Mouse (Mus musculus) heart, embryonic 15.5 days (tissue): ENCODE results near the gene Hdgfl1. TPM values are rescaled to one million over a fixed set of nuclear protein-coding genes. Genes with fewer than 3 reads are reported as not detected.

Experiments used
- ATAC-seq: fragments of 200-750 bp; cut with Nextera tagmentation; replicated peaks from 2 replicates; pipeline ENCODE4 v1.8.0; 2017; ENCODE audit warnings: low read depth, moderate TSS enrichment; ENCODE audit not compliant: insufficient number of reproducible peaks, insufficient read depth, low FRiP score
- H3K27ac ChIP-seq: fragments of 300-500 bp; sonication (generic); 2 replicates; pipeline ENCODE4 v1.5.1; 2015; ENCODE audit warnings: mild to moderate bottlenecking, inconsistent platforms
- H3K27me3 ChIP-seq: fragments of 300-500 bp; sonication (generic); 2 replicates; pipeline ENCODE4 v1.6.1; 2015; ENCODE audit warnings: inconsistent platforms
- H3K36me3 ChIP-seq: fragments of 300-500 bp; sonication (generic); 2 replicates; pipeline ENCODE4 v1.6.1; 2015; ENCODE audit warnings: mild to moderate bottlenecking, inconsistent platforms
- H3K4me1 ChIP-seq: fragments of 300-500 bp; sonication (generic); replicated peaks from 2 replicates; pipeline ENCODE4 v1.6.1; 2015; ENCODE audit warnings: inconsistent platforms
- H3K4me2 ChIP-seq: fragments of 300-500 bp; sonication (generic); 2 replicates; pipeline ENCODE4 v1.6.1; 2015; ENCODE audit warnings: inconsistent platforms, mild to moderate bottlenecking, moderate library complexity
- H3K4me3 ChIP-seq: fragments of 300-500 bp; sonication (generic); 2 replicates; pipeline ENCODE4 v1.5.1; 2015; ENCODE audit warnings: mild to moderate bottlenecking, inconsistent platforms
- H3K9ac ChIP-seq: fragments of 300-500 bp; sonication (generic); 2 replicates; pipeline ENCODE4 v1.6.1; 2015; ENCODE audit warnings: mild to moderate bottlenecking, inconsistent platforms
- H3K9me3 ChIP-seq: fragments of 300-500 bp; sonication (generic); replicated peaks from 2 replicates; pipeline ENCODE4 v1.6.1; 2016; ENCODE audit warnings: inconsistent platforms
- WGBS: fragments of 180-500 bp; shearing (Covaris S2); methylation state at CpG from one replicate; pipeline ENCODE4 v1.1.7; 2015; ENCODE audit warnings: mixed read lengths; 5-methylcytosine and 5-hydroxymethylcytosine counted together
- polyA plus RNA-seq: library from polyadenylated mRNA; unstranded; fragments of >200 nt; fragmentation: Nextera tagmentation; extraction: Ambion mirVana; gene quantifications from 2 replicates; pipeline ENCODE4 v1.2.1, GENCODE M21; 2015

Gene Hdgfl1
- not detected in 2 replicates for polyA plus RNA-seq

DNA sequence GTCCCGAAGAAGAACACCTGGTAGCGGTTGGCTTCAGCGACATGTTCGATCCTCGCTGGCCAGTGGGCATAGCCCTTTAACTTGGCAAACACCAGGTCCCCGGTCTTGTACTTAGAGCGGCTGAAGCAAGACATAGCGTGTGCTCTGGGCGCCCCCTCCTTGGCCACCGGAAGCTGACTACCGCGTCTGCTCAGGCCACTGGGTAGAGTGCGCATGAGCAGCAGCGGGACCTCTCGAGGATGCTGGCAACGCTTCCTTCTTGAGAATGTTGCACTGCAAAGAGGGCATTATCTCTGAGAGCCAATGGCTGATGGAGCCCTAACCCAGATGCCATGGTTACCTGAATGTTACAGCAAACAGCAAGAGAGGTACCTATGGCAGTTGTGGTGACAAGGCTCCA lies at the start of gene Hdgfl1:
TSS of gene Hdgfl1 (minus strand) at position 211 of the 400 bp plus-strand sequence.
- WGBS = 87% methylated on average over 16 of the region's 16 CpGs
- Histone ChIP-seq H3K27me3 (no peaks in the 10 kb centered on the region), H3K9me3 (no peaks in the 10 kb centered on the region), H3K36me3 (no peaks in the 10 kb centered on the region), H3K4me2 (no peak within 1 kb of the TSS), H3K4me1 (no peaks in the 10 kb centered on the region), H3K4me3 (no peak within 1 kb of the TSS), H3K27ac (no peak within 1 kb of the TSS), H3K9ac (no peak within 1 kb of the TSS)
- no peak for ATAC-seq

- H3K27me3 ChIP-seq = no peaks in the 10 kb centered on the region
- no peaks in the 10 kb centered on the region for H3K36me3 ChIP-seq
- no peaks in the 10 kb centered on the region for H3K9me3 ChIP-seq
- 66% methylated on average over 3 of the region's 3 CpGs for WGBS
- no peak overlapping the region for H3K4me2 ChIP-seq
- ATAC-seq = no peak
- no peak overlapping the region for H3K27ac ChIP-seq
- H3K9ac ChIP-seq = no peak overlapping the region
- H3K4me1 ChIP-seq = no peaks in the 10 kb centered on the region
- H3K4me3 ChIP-seq = no peak overlapping the region
These were observed 25.5 kb upstream of the Hdgfl1 start for GRCm38 (mm10) chr13:26795460-26795859.

DNA sequence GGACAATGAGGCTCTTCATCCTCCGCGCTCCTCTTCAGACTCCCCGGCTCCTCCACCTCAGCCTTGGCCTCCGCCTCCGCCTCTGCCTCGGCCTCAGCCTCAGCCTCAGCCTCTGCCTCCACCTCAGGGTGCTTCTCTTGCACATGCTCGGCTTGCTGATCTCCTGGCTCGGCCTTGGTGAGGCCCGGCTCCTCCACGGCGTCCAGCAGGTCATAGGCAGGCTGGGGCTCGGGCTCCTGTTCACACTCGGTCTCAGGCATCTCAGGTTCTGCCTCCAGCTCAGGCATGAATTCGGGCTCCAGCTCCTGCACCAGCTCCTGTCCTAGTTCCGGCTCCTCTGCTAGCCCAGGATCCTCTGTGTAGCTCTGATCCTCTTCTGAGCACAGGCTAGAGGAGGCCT lies 541 bp downstream of the Hdgfl1 start:
- Histone ChIP-seq H3K4me2 (no peak overlapping the region), H3K4me3 (no peak overlapping the region), H3K27ac (no peak overlapping the region), H3K9ac (no peak overlapping the region), H3K27me3 (no peaks in the 10 kb centered on the region), H3K4me1 (no peaks in the 10 kb centered on the region), H3K9me3 (no peaks in the 10 kb centered on the region), H3K36me3 (no peaks in the 10 kb centered on the region)
- WGBS = 94% methylated on average over 15 of the region's 15 CpGs
- no peak for ATAC-seq

- Histone ChIP-seq H3K4me1 (no peaks in the 10 kb centered on the region), H3K9ac (no peak overlapping the region), H3K36me3 (no peaks in the 10 kb centered on the region), H3K27ac (no peak overlapping the region), H3K4me3 (no peak overlapping the region), H3K9me3 (no peaks in the 10 kb centered on the region), H3K4me2 (no peak overlapping the region), H3K27me3 (no peaks in the 10 kb centered on the region)
- 70% methylated on average over 12 of the region's 12 CpGs for WGBS
- ATAC-seq = no peak
These were observed 7.8 kb downstream of the Hdgfl1 start for GRCm38 (mm10) chr13:26761966-26762803.

DNA sequence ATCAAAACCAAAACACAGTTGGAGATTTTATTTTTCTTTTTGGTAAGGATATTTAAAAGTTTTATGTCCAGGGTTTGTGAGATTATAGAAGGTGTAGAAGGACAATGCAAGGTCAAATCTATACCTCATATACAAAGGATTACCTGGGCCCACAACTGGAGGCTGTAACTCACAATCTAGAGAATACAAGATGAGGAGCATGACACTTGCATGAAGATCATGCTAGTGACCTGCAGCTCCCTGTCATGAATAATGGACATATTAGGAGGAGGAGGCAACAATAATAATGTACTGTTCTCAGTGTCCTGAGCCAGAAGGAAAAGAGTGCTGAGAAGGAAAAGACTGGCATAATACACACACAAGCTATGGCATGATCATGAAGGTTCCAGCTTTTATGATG lies 17.1 kb downstream of the Hdgfl1 start:
- no peak overlapping the region for H3K4me3 ChIP-seq
- no peaks in the 10 kb centered on the region for H3K4me1 ChIP-seq
- no peaks in the 10 kb centered on the region for H3K9me3 ChIP-seq
- no peaks in the 10 kb centered on the region for H3K27me3 ChIP-seq
- no peak overlapping the region for H3K4me2 ChIP-seq
- no peak overlapping the region for H3K9ac ChIP-seq
- no peak for ATAC-seq
- no peak overlapping the region for H3K27ac ChIP-seq
- H3K36me3 ChIP-seq = no peaks in the 10 kb centered on the region

DNA sequence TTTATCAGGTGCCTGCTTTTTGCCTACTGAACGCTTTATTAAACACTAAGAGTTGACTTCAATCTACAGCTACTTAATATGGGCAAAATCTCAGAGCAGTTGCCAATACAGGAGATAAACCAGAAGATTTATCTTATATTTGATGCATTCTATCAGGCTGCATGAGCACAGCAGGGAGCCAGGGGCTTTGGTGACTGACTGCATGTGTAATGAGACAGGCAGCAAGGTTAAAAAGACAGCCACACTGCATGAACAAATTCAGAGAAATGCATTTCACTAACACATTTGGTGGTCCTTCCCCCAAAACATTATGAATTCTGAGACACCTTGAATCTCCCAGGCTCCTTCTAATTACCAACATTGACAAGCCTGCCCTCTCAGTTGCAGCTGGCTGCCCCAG lies 17.6 kb downstream of the Hdgfl1 start:
- no peak overlapping the region for H3K4me2 ChIP-seq
- WGBS = 91% methylated on average over 1 of the region's 1 CpGs
- no peaks in the 10 kb centered on the region for H3K9me3 ChIP-seq
- no peak overlapping the region for H3K27ac ChIP-seq
- H3K36me3 ChIP-seq = no peaks in the 10 kb centered on the region
- H3K9ac ChIP-seq = no peak overlapping the region
- no peak for ATAC-seq
- no peak overlapping the region for H3K4me3 ChIP-seq
- no peaks in the 10 kb centered on the region for H3K4me1 ChIP-seq
- H3K27me3 ChIP-seq = no peaks in the 10 kb centered on the region

- Histone ChIP-seq H3K36me3 (no peaks in the 10 kb centered on the region), H3K9me3 (no peaks in the 10 kb centered on the region), H3K4me1 (no peaks in the 10 kb centered on the region), H3K27me3 (no peaks in the 10 kb centered on the region), H3K4me2 (no peak overlapping the region), H3K9ac (no peak overlapping the region), H3K27ac (no peak overlapping the region), H3K4me3 (no peak overlapping the region)
- 96% methylated on average over 2 of the region's 2 CpGs for WGBS
- ATAC-seq = no peak
These were observed 24.1 kb downstream of the Hdgfl1 start for GRCm38 (mm10) chr13:26745760-26746457.

- 78% methylated on average over 5 of the region's 5 CpGs for WGBS
- no peaks in the 10 kb centered on the region for H3K27me3 ChIP-seq
These were observed 24.8 kb downstream of the Hdgfl1 start for GRCm38 (mm10) chr13:26745059-26745759.

DNA sequence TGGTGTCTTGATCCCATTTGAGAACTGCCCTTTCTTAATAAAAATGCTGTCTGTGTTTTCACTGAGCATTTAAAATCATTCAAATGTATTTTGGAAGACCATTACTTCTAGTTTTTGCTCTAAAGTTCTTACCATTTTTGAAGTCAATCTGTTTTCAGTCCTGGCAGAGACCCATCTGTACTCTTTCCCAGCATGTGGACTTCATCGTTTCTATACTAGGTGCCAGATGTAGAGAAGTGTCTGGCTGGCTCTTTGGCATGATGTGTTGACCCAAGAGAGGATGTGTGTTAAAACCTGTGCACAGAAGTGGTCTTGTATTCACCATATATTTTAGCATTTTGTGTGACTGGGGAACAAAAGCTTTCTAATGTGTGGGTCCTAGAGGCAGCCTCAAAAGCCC lies 25.9 kb downstream of the Hdgfl1 start:
- 60% methylated on average over 1 of the region's 1 CpGs for WGBS
- H3K4me3 ChIP-seq = no peak overlapping the region
- H3K9ac ChIP-seq = no peak overlapping the region
- H3K27ac ChIP-seq = no peak overlapping the region
- H3K4me2 ChIP-seq = no peak overlapping the region
- H3K9me3 ChIP-seq = no peaks in the 10 kb centered on the region
- no peaks in the 10 kb centered on the region for H3K4me1 ChIP-seq
- H3K27me3 ChIP-seq = no peaks in the 10 kb centered on the region
- H3K36me3 ChIP-seq = no peaks in the 10 kb centered on the region
- no peak for ATAC-seq

More at GRCm38 (mm10) chr13:26745059-26745759, 24.8 kb downstream of the Hdgfl1 start:
- Histone ChIP-seq H3K4me3 (no peak overlapping the region), H3K4me2 (no peak overlapping the region), H3K4me1 (no peaks in the 10 kb centered on the region), H3K27ac (no peak overlapping the region), H3K9ac (no peak overlapping the region), H3K9me3 (no peaks in the 10 kb centered on the region), H3K36me3 (no peaks in the 10 kb centered on the region)
- no peak for ATAC-seq

DNA sequence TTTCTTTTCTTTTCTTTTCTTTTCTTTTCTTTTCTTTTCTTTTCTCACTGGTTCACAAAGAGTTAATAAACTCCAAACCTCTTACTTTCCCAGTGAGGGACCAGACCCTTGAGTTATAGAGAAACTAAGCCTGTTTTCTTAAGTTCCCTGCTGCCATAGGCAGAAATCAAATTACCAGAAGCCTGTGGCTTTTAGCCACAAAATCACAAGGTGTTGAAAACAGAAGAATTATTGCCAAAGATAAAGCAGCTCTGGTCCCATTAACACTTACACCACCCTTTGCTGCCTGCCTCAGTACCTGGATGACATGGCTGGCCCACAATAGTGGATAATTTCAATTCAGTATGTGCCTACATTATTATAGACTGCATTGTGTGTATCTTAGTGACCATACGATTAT lies 35.0 kb downstream of the Hdgfl1 start:
- Histone ChIP-seq H3K4me3 (no peak overlapping the region), H3K9ac (no peak overlapping the region), H3K4me1 (no peaks in the 10 kb centered on the region), H3K27me3 (no peaks in the 10 kb centered on the region), H3K36me3 (no peaks in the 10 kb centered on the region), H3K4me2 (no peak overlapping the region), H3K27ac (no peak overlapping the region), H3K9me3 (no peaks in the 10 kb centered on the region)
- ATAC-seq = no peak
- WGBS = 67% methylated on average over 1 of the region's 1 CpGs

- Histone ChIP-seq H3K27ac (no peak overlapping the region), H3K27me3 (no peaks in the 10 kb centered on the region), H3K36me3 (no peaks in the 10 kb centered on the region), H3K4me3 (no peak overlapping the region), H3K4me1 (no peaks in the 10 kb centered on the region), H3K9me3 (no peaks in the 10 kb centered on the region), H3K9ac (no peak overlapping the region), H3K4me2 (no peak overlapping the region)
- ATAC-seq = no peak
- WGBS = 83% methylated on average over 1 of the region's 1 CpGs
These were observed 45.7 kb downstream of the Hdgfl1 start for GRCm38 (mm10) chr13:26724250-26724649.
